Mouse (Mus musculus) megakaryocyte-erythroid progenitor cell, adult 5-6 weeks (primary cell): Measurements from ENCODE around the gene Lrsam1. TPM values are rescaled to one million over a fixed set of nuclear protein-coding genes. Genes with fewer than 3 reads are reported as not detected.
A peak's percentile ranks its signal among the peaks of the same experiment; 100 is the strongest.

Experiments used
- ATAC-seq: replicated peaks from 2 replicates; pipeline ENCODE4 v1.8.0; 2016; ENCODE audit warnings: mild to moderate bottlenecking, inconsistent platforms; ENCODE audit not compliant: severe bottlenecking, poor library complexity, low FRiP score, low TSS enrichment
- total RNA-seq, 2 experiments: library from RNA; stranded (forward) in 1 of 2; stranded (reverse) in 1 of 2; fragments of 200-1000, 215-1000 nt in 1 of 2; fragments of >200 nt in 1 of 2; fragmentation: Nextera tagmentation in 1 of 2; gene quantifications; 2 replicates each; pipeline ENCODE4 v1.2.3; 2014 to 2017

The Lrsam1 gene
- total RNA-seq, 2 experiments from 2014 or later: 6.3 to 12.6 TPM

DNA sequence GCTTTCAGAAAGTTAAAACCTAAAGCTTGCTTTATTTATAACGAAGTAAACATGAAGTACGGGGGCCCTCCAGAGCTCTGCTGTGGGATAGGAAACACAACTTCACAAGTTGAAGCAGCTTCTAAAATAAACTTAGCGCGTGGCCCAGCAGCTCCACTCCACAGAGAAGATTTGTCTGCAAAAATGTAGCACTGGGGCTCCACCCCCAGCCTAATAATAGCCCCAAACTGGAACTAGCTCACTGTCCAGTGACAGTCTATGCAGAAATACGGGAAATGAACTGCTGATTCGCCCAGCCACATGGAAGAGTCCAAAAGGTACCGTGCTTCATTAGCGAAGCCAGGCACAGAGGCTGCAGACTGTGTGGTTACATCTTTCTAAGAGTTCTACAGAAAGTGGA, 7.9 kb upstream of the Lrsam1 start:
- no peak for ATAC-seq

- no peak for ATAC-seq
Measured at GRCm38 (mm10) chr2:32968024-32968614, 6.7 kb upstream of the Lrsam1 start.

- peak; percentile 68 for ATAC-seq
Measured at GRCm38 (mm10) chr2:32966689-32967631, 5.5 kb upstream of the Lrsam1 start.

DNA sequence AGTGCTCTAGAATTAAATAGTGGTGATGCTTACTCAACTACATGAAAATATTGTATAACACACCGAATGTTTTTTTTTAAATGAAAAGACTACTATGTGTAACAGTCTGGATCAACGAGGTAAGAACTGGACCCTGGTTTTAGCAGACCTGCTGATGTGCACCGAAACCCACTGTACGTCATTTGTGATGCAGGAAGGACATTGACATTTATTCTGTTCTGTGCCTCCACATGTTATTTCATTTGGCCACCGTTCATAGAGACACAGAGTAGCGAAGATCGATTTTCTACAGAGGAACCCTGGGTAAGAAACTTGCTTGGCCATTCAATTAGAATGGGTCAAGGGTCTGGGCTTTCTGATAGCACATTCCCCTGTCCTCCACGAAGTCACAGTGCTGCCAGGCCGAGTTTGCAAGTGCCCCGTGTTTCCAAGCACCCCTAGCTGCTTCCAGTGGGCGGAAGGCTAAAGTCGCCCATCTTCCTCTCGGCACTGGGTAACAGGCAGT, 4.8 kb upstream of the Lrsam1 start:
- ATAC-seq: no peak

- ATAC-seq: no peak
Measured at GRCm38 (mm10) chr2:32965511-32966183, 4.2 kb upstream of the Lrsam1 start.

DNA sequence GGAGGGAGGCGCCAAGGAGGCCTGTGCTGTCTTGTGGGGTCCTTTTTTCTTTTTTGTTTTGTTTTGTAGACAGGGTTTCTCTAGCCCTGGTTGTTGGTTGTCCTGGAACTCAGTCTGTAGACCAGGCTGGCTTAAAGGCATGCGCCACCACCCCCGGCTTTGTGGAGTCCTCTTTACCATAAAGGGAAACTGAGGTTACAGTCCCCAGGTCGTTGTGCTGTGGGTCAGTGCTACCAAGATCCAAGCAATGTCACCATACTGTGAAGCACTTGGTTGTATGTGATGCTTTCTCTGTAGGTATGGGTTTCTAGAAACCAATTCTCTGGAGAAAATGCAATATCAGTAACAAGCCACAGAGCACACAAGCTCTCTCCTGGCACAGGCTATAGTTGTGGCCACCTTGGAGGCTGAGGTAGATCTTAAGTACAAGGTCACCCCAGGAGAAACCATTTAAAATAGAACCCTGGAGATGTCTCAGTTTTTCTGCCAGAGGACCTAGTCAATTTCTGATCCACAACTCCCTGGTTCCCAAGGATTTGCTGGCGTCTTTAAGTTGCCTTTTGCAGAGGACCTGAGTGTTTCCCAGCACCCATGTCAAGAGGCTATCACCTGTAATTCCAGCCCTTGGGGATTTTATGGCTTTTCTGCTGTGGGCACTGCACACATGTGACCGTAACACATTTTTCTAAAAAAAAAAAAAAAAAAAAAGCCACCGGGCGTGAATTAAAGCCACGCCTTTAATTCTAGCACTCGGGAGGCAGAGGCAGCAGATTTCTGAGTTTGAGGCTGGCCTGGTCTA, 3.4 kb upstream of the Lrsam1 start:
- ATAC-seq: no peak

DNA sequence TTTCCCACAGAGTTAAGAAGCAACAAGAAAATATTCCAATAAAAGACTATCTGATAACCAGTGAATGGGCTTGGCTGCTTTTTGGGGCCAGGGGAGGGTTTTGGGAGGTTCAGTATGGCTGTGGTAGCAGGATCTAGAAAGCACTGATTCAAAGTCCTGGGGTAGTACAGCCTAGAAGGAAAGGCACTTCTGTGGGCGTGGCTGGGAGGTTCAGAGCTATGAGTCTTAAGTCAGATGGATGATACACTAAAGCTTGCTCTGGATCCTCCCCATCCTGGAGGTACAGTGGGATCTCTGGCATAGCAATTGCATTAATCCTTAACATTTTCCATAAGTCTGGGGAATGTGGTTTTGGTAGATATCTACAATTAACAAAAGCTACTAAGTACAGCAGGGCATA, 2.6 kb upstream of the Lrsam1 start:
- ATAC-seq: no peak

- ATAC-seq: no peak
Measured at GRCm38 (mm10) chr2:32963544-32963943, 2.1 kb upstream of the Lrsam1 start.

GRCm38 (mm10) chr2:32962875-32963220, 1.4 kb upstream of the Lrsam1 start:
- no peak for ATAC-seq

- no peak for ATAC-seq
Measured at GRCm38 (mm10) chr2:32962062-32962874, 854 bp upstream of the Lrsam1 start.

DNA sequence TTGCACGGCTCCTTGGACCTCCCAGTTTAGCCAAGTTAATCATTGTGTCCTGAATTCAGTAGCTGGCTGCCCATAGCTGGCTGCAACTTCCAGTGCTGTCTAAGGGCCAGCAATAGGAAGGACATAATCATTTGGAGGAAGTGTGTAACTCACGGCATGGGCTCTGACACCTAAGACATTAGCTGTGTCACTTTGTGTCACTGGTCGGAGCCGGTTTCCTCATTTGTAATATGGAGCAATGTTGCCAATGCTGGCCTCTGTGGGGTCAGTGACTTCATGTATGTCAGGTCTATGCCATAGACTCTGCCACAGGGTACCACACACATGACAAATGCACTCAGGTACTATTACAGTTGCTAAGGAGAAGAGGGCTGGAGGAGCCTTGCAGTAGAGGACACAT, 1.1 kb downstream of the Lrsam1 start:
- ATAC-seq: no peak

DNA sequence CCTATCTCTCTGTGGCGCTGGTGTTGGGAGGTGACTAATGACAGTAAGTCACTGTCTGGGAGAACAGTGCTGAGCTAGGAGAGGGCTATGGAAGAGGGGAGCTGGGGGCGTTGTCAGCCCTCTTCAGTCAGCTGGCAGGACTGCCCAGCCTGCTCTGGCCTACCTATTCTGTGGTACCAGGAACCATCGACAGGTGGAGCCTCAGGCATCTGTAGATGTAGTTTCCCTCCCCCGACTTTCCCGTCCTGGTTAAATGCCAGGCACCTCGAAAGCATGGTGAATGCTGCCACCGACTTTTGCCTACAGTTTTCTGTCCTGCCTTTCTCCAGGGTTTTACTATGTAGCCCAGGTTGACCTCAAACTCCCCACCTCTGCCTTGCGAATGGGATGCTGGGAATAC, 4.1 kb downstream of the Lrsam1 start:
- no peak for ATAC-seq

- no peak for ATAC-seq
Measured at GRCm38 (mm10) chr2:32954581-32954980, 6.8 kb downstream of the Lrsam1 start.

- no peak for ATAC-seq
Measured at GRCm38 (mm10) chr2:32947454-32947853, 14.0 kb downstream of the Lrsam1 start.

DNA sequence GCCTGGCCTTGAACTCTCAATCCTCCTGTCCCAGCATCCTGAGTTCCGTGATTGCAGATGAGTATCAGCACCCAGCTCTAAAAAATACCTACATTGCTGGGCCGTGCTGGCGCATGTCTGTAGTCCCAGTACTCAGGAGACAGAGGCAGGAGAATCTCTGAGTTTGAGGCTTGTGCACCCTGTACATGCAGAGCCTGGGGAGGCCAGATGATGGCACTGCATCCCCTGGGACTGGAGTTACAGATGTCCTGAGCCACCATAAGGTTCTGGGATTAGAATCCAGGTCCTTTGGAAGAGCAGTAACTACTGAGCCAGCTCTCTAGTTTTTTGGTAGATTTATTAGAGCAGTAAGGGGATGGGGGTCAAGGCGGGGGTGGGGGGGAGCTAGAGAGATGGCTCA, 20.9 kb downstream of the Lrsam1 start:
- no peak for ATAC-seq

DNA sequence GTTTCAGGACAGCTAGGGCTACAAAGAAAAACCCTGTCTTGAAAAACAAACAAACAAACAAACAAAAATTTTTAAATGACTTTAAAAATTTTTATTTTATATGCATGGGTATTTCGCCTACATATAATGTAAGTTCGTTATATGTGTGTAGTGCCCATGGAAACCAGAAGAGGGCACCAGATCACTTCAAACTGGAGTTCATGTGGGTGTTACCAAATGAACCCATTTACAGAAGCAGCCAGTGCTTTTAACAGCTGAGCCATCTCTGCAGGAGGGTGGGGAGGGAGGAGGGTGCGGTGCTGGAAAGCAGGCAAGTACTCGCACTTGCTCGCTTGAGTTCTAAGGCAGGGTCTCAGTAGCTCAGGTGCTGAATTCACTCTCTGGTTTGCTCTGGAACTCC, 22.0 kb downstream of the Lrsam1 start:
- ATAC-seq: peak; percentile 66

GRCm38 (mm10) chr2:32938741-32939140, 22.7 kb downstream of the Lrsam1 start:
- no peak for ATAC-seq

- ATAC-seq: peak; percentile 60; the same call in 1 of the 2 replicates
Measured at GRCm38 (mm10) chr2:32931730-32932129, 29.7 kb downstream of the Lrsam1 start.
